Mouse (Mus musculus): ENCODE measurements around the gene Tex2. TPM values are rescaled to one million over a fixed set of nuclear protein-coding genes. Genes with fewer than 3 reads are reported as not detected.
"Not testable (repeated sequence)": the region's sequence is repeated elsewhere in the genome, so short reads cannot be mapped to it uniquely, and the experiment has no call there.

Tex2 gene
- polyA plus RNA-seq, 1 experiment from 2014 or later: 7.4 TPM

- no peak overlapping the region for H3K27ac ChIP-seq (replicated peaks; ENCODE audit: low read depth, low read length)
- ATAC-seq (replicated peaks; ENCODE audit: insufficient number of reproducible peaks, low FRiP score, low TSS enrichment, low read depth) (no peak), DNase-seq (ENCODE audit: low spot score) (no peak)
- H3K27me3 ChIP-seq (ENCODE audit: control insufficient read depth, insufficient read depth, low read length): no peaks in the 10 kb centered on the region
- WGBS: 92% methylated on average over 10 of the region's 10 CpGs
- H3K4me2 ChIP-seq (ENCODE audit: low read depth, low read length): no peak overlapping the region
- no peak overlapping the region for H3K9ac ChIP-seq (replicated peaks; ENCODE audit: low read length)
- H3K9me3 ChIP-seq (replicated peaks; ENCODE audit: control insufficient read depth, low read length): no peaks in the 10 kb centered on the region
- no peaks in the 10 kb centered on the region for H3K4me1 ChIP-seq (ENCODE audit: control insufficient read depth, insufficient read depth, low read length)
- H3K36me3 ChIP-seq (replicated peaks; ENCODE audit: control insufficient read depth, insufficient read depth, low read depth, low read length): no peaks in the 10 kb centered on the region
- no peak overlapping the region for H3K4me3 ChIP-seq (ENCODE audit: low read depth, low read length)
Observed at GRCm38 (mm10) chr11:106581357-106581756, 31.9 kb downstream of the Tex2 start.

DNA sequence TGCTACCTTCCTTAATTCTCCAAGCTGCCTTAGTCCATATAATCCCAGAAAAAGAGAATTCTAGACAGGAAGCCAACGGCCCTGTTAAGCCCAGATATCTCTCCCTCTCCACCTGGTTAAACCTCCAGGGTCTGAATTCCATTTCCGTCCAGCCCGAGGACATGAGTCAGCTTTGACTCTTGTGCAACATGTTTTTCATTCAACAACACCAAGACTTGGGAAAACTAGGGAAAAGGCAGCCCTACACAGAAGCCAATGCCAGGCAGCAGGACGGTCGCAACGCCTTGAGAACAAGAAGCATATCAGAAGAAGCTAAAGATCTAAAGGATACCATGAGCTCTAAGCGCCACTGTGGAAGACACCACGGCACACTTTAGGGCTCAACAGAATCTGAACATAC, 32.8 kb downstream of the Tex2 start:
- WGBS: 91% methylated on average over 8 of the region's 8 CpGs
- Histone ChIP-seq H3K9ac (replicated peaks; ENCODE audit: low read length) (no peak overlapping the region), H3K36me3 (replicated peaks; ENCODE audit: control insufficient read depth, insufficient read depth, low read depth, low read length) (no peaks in the 10 kb centered on the region), H3K4me3 (ENCODE audit: low read depth, low read length) (no peak overlapping the region), H3K27me3 (ENCODE audit: control insufficient read depth, insufficient read depth, low read length) (no peaks in the 10 kb centered on the region), H3K27ac (replicated peaks; ENCODE audit: low read depth, low read length) (no peak overlapping the region), H3K4me1 (ENCODE audit: control insufficient read depth, insufficient read depth, low read length) (no peaks in the 10 kb centered on the region), H3K9me3 (replicated peaks; ENCODE audit: control insufficient read depth, low read length) (no peaks in the 10 kb centered on the region), H3K4me2 (ENCODE audit: low read depth, low read length) (no peak overlapping the region)
- DNase-seq (ENCODE audit: low spot score) (no peak), ATAC-seq (replicated peaks; ENCODE audit: insufficient number of reproducible peaks, low FRiP score, low TSS enrichment, low read depth) (no peak)

GRCm38 (mm10) chr11:106579957-106580356, 33.3 kb downstream of the Tex2 start:
- Histone ChIP-seq H3K4me1 (ENCODE audit: control insufficient read depth, insufficient read depth, low read length) (no peaks in the 10 kb centered on the region), H3K4me3 (ENCODE audit: low read depth, low read length) (no peak overlapping the region), H3K9me3 (replicated peaks; ENCODE audit: control insufficient read depth, low read length) (no peaks in the 10 kb centered on the region), H3K27ac (replicated peaks; ENCODE audit: low read depth, low read length) (no peak overlapping the region), H3K9ac (replicated peaks; ENCODE audit: low read length) (no peak overlapping the region), H3K4me2 (ENCODE audit: low read depth, low read length) (no peak overlapping the region), H3K36me3 (replicated peaks; ENCODE audit: control insufficient read depth, insufficient read depth, low read depth, low read length) (no peaks in the 10 kb centered on the region), H3K27me3 (ENCODE audit: control insufficient read depth, insufficient read depth, low read length) (no peaks in the 10 kb centered on the region)
- WGBS: 61% methylated on average over 5 of the region's 5 CpGs
- DNase-seq (ENCODE audit: low spot score): no peak
- no peak for ATAC-seq (replicated peaks; ENCODE audit: insufficient number of reproducible peaks, low FRiP score, low TSS enrichment, low read depth)

DNA sequence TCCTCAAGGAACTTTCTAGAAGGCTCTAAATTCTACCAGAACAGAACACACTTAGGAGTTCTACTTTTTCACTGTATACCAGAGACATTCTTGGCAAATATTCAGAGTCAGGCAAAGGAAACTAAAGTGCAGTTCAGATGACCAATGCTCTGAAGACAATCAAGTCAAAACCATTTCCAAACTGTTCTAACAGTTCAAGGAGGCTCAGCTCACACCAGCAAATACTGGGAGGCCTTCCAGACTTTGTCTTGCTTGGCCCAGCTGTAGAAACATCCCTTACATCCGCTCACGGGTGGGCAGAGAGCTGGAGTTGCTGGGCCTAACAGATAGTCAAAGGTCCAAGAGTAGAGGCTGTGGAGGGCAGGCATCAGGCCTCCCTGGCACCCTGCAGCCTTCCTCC, 34.1 kb downstream of the Tex2 start:
- no peaks in the 10 kb centered on the region for H3K27me3 ChIP-seq (ENCODE audit: control insufficient read depth, insufficient read depth, low read length)
- no peak overlapping the region for H3K9ac ChIP-seq (replicated peaks; ENCODE audit: low read length)
- H3K36me3 ChIP-seq (replicated peaks; ENCODE audit: control insufficient read depth, insufficient read depth, low read depth, low read length): no peaks in the 10 kb centered on the region
- 90% methylated on average over 2 of the region's 2 CpGs for WGBS
- H3K4me1 ChIP-seq (ENCODE audit: control insufficient read depth, insufficient read depth, low read length): no peaks in the 10 kb centered on the region
- no peak overlapping the region for H3K4me2 ChIP-seq (ENCODE audit: low read depth, low read length)
- ATAC-seq (replicated peaks; ENCODE audit: insufficient number of reproducible peaks, low FRiP score, low TSS enrichment, low read depth): no peak
- H3K9me3 ChIP-seq (replicated peaks; ENCODE audit: control insufficient read depth, low read length): no peaks in the 10 kb centered on the region
- no peak overlapping the region for H3K4me3 ChIP-seq (ENCODE audit: low read depth, low read length)
- DNase-seq (ENCODE audit: low spot score): no peak
- H3K27ac ChIP-seq (replicated peaks; ENCODE audit: low read depth, low read length): no peak overlapping the region

- H3K27me3 ChIP-seq (ENCODE audit: control insufficient read depth, insufficient read depth, low read length): not testable (repeated sequence)
Observed at GRCm38 (mm10) chr11:106577624-106578355, 35.4 kb downstream of the Tex2 start.

DNA sequence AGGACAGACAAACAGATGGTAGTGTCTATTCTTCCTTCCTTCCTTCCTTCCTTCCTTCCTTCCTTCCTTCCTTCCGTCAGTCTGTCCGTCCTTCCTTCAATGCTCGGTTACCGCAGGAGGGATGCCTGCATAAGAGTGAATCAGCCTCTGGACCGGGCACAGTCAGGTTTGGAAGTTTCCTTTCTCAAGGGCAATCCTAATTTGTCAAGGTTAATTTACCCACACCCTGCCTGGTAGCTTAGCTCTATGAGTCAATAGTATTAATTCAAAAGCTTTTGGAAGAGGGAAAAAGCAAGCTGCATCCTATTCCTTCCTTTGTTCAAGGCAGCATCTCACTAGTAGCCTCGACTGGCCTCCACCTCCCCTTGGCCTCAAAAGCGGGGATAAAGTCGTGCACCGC, 38.8 kb downstream of the Tex2 start:
- 89% methylated on average over 9 of the region's 9 CpGs for WGBS
- no peak for DNase-seq (ENCODE audit: low spot score)

More at GRCm38 (mm10) chr11:106577624-106578355, 35.4 kb downstream of the Tex2 start:
- not testable (repeated sequence) for H3K9ac ChIP-seq (replicated peaks; ENCODE audit: low read length); H3K9me3 ChIP-seq (replicated peaks; ENCODE audit: control insufficient read depth, low read length); H3K36me3 ChIP-seq (replicated peaks; ENCODE audit: control insufficient read depth, insufficient read depth, low read depth, low read length); DNase-seq (ENCODE audit: low spot score); H3K4me3 ChIP-seq (ENCODE audit: low read depth, low read length); H3K4me1 ChIP-seq (ENCODE audit: control insufficient read depth, insufficient read depth, low read length); ATAC-seq (replicated peaks; ENCODE audit: insufficient number of reproducible peaks, low FRiP score, low TSS enrichment, low read depth); H3K4me2 ChIP-seq (ENCODE audit: low read depth, low read length); H3K27ac ChIP-seq (replicated peaks; ENCODE audit: low read depth, low read length)
- 91% methylated on average over 9 of the region's 10 CpGs for WGBS

GRCm38 (mm10) chr11:106573476-106574240, 39.6 kb downstream of the Tex2 start:
- H3K27me3 ChIP-seq (ENCODE audit: control insufficient read depth, insufficient read depth, low read length): no peaks in the 10 kb centered on the region
- no peak overlapping the region for H3K27ac ChIP-seq (replicated peaks; ENCODE audit: low read depth, low read length)
- H3K9ac ChIP-seq (replicated peaks; ENCODE audit: low read length): no peak overlapping the region
- no peak overlapping the region for H3K4me2 ChIP-seq (ENCODE audit: low read depth, low read length)
- ATAC-seq (replicated peaks; ENCODE audit: insufficient number of reproducible peaks, low FRiP score, low TSS enrichment, low read depth): no peak
- H3K4me1 ChIP-seq (ENCODE audit: control insufficient read depth, insufficient read depth, low read length): no peaks in the 10 kb centered on the region; the same call in 1 of the 2 replicates
- no peak for DNase-seq (ENCODE audit: low spot score)
- H3K36me3 ChIP-seq (replicated peaks; ENCODE audit: control insufficient read depth, insufficient read depth, low read depth, low read length): no peaks in the 10 kb centered on the region
- WGBS: 72% methylated on average over 9 of the region's 9 CpGs
- H3K9me3 ChIP-seq (replicated peaks; ENCODE audit: control insufficient read depth, low read length): no peaks in the 10 kb centered on the region
- H3K4me3 ChIP-seq (ENCODE audit: low read depth, low read length): no peak overlapping the region

More for the DNA sequence above, 38.8 kb downstream of the Tex2 start:
- H3K27ac ChIP-seq (replicated peaks; ENCODE audit: low read depth, low read length): no peak overlapping the region
- no peaks in the 10 kb centered on the region for H3K9me3 ChIP-seq (replicated peaks; ENCODE audit: control insufficient read depth, low read length)
- no peaks in the 10 kb centered on the region for H3K36me3 ChIP-seq (replicated peaks; ENCODE audit: control insufficient read depth, insufficient read depth, low read depth, low read length)
- no peak overlapping the region for H3K4me3 ChIP-seq (ENCODE audit: low read depth, low read length)
- H3K27me3 ChIP-seq (ENCODE audit: control insufficient read depth, insufficient read depth, low read length): no peaks in the 10 kb centered on the region
- no peak for ATAC-seq (replicated peaks; ENCODE audit: insufficient number of reproducible peaks, low FRiP score, low TSS enrichment, low read depth)
- H3K4me2 ChIP-seq (ENCODE audit: low read depth, low read length): no peak overlapping the region
- no peak overlapping the region for H3K9ac ChIP-seq (replicated peaks; ENCODE audit: low read length)
- H3K4me1 ChIP-seq (ENCODE audit: control insufficient read depth, insufficient read depth, low read length): no peaks in the 10 kb centered on the region; the same call in 1 of the 2 replicates

DNA sequence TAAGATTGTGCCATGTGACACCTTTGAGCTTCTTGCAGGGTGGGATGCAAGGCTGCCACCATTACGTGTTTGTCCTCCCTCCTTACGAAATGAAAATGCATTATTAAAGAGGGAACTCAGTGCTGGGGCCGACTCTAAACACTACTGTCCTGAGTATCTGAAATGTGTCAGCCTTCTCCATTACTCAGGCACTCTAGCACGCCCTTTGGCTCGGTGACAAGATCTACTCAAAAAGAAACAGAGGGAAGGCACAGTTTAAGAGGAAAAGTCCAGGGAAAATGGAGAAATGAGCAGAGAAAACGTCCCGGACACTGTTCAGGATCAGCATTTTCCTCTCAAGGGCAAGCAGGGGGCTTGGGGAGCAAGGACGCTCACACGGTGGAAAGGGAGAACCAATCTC, 40.3 kb downstream of the Tex2 start:
- Histone ChIP-seq H3K9ac (replicated peaks; ENCODE audit: low read length) (no peak overlapping the region), H3K4me3 (ENCODE audit: low read depth, low read length) (no peak overlapping the region), H3K27ac (replicated peaks; ENCODE audit: low read depth, low read length) (no peak overlapping the region), H3K36me3 (replicated peaks; ENCODE audit: control insufficient read depth, insufficient read depth, low read depth, low read length) (no peaks in the 10 kb centered on the region), H3K27me3 (ENCODE audit: control insufficient read depth, insufficient read depth, low read length) (no peaks in the 10 kb centered on the region), H3K4me2 (ENCODE audit: low read depth, low read length) (no peak overlapping the region), H3K9me3 (replicated peaks; ENCODE audit: control insufficient read depth, low read length) (no peaks in the 10 kb centered on the region), H3K4me1 (ENCODE audit: control insufficient read depth, insufficient read depth, low read length) (no peaks in the 10 kb centered on the region; the same call in 1 of the 2 replicates)
- WGBS: 80% methylated on average over 9 of the region's 9 CpGs
- DNase-seq (ENCODE audit: low spot score): no peak
- ATAC-seq (replicated peaks; ENCODE audit: insufficient number of reproducible peaks, low FRiP score, low TSS enrichment, low read depth): no peak
